Mouse (Mus musculus): ENCODE measurements at regions not wholly inside any gene's neighbourhood (a gene's known extent, or its start where the extent isn't known, plus 50 kb on each side); places are given as distances from the start of the nearest gene placed in this dataset.
A peak's percentile ranks its signal among the peaks of the same experiment; 100 is the strongest.

GRCm38 (mm10) chr13:33721851-33722250 is 60.6 kb downstream of the Serpinb6d start:
- no peak for TF ChIP-seq CTCF (IDR thresholded peaks at IDR 0.05; ENCODE audit: borderline replicate concordance, insufficient read depth, low read depth, low read length)
- TF ChIP-seq POLR2A (IDR thresholded peaks at IDR 0.05; ENCODE audit: borderline replicate concordance, insufficient read depth, low read length): no peak
- no peak for DNase-seq
- Histone ChIP-seq H3K27me3 (ENCODE audit: control insufficient read depth, insufficient read depth, low read length) (no peaks in the 10 kb centered on the region), H3K27ac (ENCODE audit: insufficient read depth, low read length) (no peak overlapping the region), H3K4me3 (replicated peaks; ENCODE audit: insufficient read depth, low read depth, low read length) (no peak overlapping the region), H3K4me1 (ENCODE audit: control insufficient read depth, insufficient read depth, low read length) (no peaks in the 10 kb centered on the region)

- TF ChIP-seq CTCF (IDR thresholded peaks at IDR 0.05; ENCODE audit: borderline replicate concordance, insufficient read depth, low read depth, low read length) (peak; percentile 51; the same call in 1 of the 2 replicates), POLR2A (IDR thresholded peaks at IDR 0.05; ENCODE audit: borderline replicate concordance, insufficient read depth, low read length) (no peak)
- WGBS: 44% methylated on average over 18 of the region's 18 CpGs
- H3K4me3 ChIP-seq (replicated peaks; ENCODE audit: insufficient read depth, low read depth, low read length): no peak overlapping the region
- DNase-seq: peak; percentile 48 to 65
- H3K27ac ChIP-seq (ENCODE audit: insufficient read depth, low read length): no peak overlapping the region
- no peaks in the 10 kb centered on the region for H3K4me1 ChIP-seq (ENCODE audit: control insufficient read depth, insufficient read depth, low read length)
- no peaks in the 10 kb centered on the region for H3K27me3 ChIP-seq (ENCODE audit: control insufficient read depth, insufficient read depth, low read length)
These were observed 80.7 kb downstream of the Serpinb6e start for GRCm38 (mm10) chr13:33762293-33763125.

GRCm38 (mm10) chr13:33763295-33763916 is 79.8 kb downstream of the Serpinb6e start:
- no peaks in the 10 kb centered on the region for H3K27me3 ChIP-seq (ENCODE audit: control insufficient read depth, insufficient read depth, low read length)
- 80% methylated on average over 14 of the region's 14 CpGs for WGBS

More at GRCm38 (mm10) chr13:33763295-33763916, 79.8 kb downstream of the Serpinb6e start:
- Histone ChIP-seq H3K4me3 (replicated peaks; ENCODE audit: insufficient read depth, low read depth, low read length) (no peak overlapping the region), H3K4me1 (ENCODE audit: control insufficient read depth, insufficient read depth, low read length) (no peaks in the 10 kb centered on the region), H3K27ac (ENCODE audit: insufficient read depth, low read length) (no peak overlapping the region)
- no peak for DNase-seq
- TF ChIP-seq POLR2A (IDR thresholded peaks at IDR 0.05; ENCODE audit: borderline replicate concordance, insufficient read depth, low read length): no peak
- no peak for TF ChIP-seq CTCF (IDR thresholded peaks at IDR 0.05; ENCODE audit: borderline replicate concordance, insufficient read depth, low read depth, low read length)

Measured in cerebellum, adult 2 months (tissue).